Mouse (Mus musculus) testis, adult 2 months (tissue): ENCODE measurements at regions not wholly inside any gene's neighbourhood (a gene's known extent, or its start where the extent isn't known, plus 50 kb on each side); places are given as distances from the start of the nearest gene placed in this dataset.

Experiments
- H3K27ac ChIP-seq: fragments of 200-500 bp; 2 replicates; pipeline ENCODE4 v1.5.1; 2012; ENCODE audit warnings: low read depth, low read length; ENCODE audit not compliant: control insufficient read depth, insufficient read depth
- H3K27me3 ChIP-seq: fragments of 200-500 bp; 2 replicates; pipeline ENCODE4 v1.6.1; 2012; ENCODE audit warnings: mild to moderate bottlenecking, low read length, moderate library complexity; ENCODE audit not compliant: control insufficient read depth, insufficient read depth
- H3K36me3 ChIP-seq: fragments of 200-500 bp; 2 replicates; pipeline ENCODE4 v1.6.1; 2012; ENCODE audit warnings: mild to moderate bottlenecking, low read length; ENCODE audit not compliant: control insufficient read depth, insufficient read depth
- H3K4me1 ChIP-seq: fragments of 200-500 bp; 2 replicates; pipeline ENCODE4 v1.6.1; 2012; ENCODE audit warnings: low read length; ENCODE audit not compliant: control insufficient read depth, insufficient read depth
- H3K4me3 ChIP-seq: fragments of 200-500 bp; 2 replicates; pipeline ENCODE4 v1.5.1; 2012; ENCODE audit warnings: low read depth, mild to moderate bottlenecking, low read length, moderate library complexity, mixed read lengths; ENCODE audit not compliant: control insufficient read depth
- CTCF ChIP-seq: fragments of 200-500 bp; IDR thresholded peaks from 2 replicates; pipeline ENCODE4 v1.5.1; 2012; ENCODE audit warnings: low read depth, mild to moderate bottlenecking, inconsistent platforms, low read length, moderate library complexity; ENCODE audit not compliant: control insufficient read depth, insufficient read depth, insufficient replicate concordance
- POLR2A ChIP-seq: fragments of 200-500 bp; IDR thresholded peaks from 2 replicates; pipeline ENCODE4 v1.6.1; 2012; ENCODE audit warnings: low read depth, mild to moderate bottlenecking, inconsistent platforms, low read length, moderate library complexity; ENCODE audit not compliant: control insufficient read depth

DNA sequence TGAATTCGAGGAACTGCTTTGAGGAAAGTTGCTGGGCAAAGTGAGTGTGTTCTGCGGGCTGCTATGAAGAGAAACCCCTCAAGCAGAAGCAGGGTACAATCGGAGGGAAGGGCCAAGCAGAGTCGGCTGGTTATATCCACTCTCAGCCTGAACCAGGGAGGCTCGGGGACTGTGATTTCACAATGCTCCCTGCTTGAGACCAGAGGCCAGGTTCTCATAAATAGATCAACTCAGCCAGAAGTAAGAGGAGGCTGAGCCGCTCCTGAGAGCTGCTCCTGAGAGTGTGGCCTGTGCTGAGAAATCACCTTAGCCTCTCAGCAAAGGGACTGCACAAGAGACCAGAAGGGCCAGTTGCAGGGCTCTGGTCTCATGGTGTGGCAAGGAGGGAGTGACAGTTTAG is 149.6 kb downstream of the Tfap2c start:
- Histone ChIP-seq H3K27ac (no peak overlapping the region), H3K4me3 (no peak overlapping the region), H3K27me3 (no peaks in the 10 kb centered on the region), H3K4me1 (no peaks in the 10 kb centered on the region), H3K36me3 (no peaks in the 10 kb centered on the region)
- no peak for TF ChIP-seq CTCF
- no peak for TF ChIP-seq POLR2A

DNA sequence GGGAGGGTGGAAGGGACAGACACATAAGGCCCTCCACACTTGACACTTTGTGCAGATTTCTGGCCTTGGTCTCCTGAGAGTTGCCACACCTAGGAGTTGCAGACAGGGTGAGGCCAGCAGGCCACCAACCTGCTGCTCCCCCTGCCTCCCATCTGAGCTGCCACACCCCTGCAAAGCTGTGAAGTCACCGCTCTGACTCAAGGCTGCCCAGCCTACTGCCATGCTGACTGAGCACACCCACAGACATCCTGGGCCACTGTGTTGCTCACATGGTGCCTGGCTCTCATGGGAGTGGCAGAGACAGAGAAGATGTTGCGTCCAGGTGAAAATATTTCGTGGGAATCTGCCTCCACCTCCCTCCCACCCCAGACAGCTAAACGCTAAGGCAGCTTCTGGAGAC is 150.3 kb downstream of the Tfap2c start:
- no peak for TF ChIP-seq CTCF
- TF ChIP-seq POLR2A, result no peak
- Histone ChIP-seq H3K4me3 (no peak overlapping the region), H3K27me3 (no peaks in the 10 kb centered on the region), H3K27ac (no peak overlapping the region), H3K4me1 (no peaks in the 10 kb centered on the region), H3K36me3 (no peaks in the 10 kb centered on the region)

- TF ChIP-seq CTCF (no peak), POLR2A (no peak)
- Histone ChIP-seq H3K4me3 (no peak overlapping the region), H3K4me1 (no peaks in the 10 kb centered on the region), H3K36me3 (no peaks in the 10 kb centered on the region), H3K27ac (no peak overlapping the region), H3K27me3 (no peaks in the 10 kb centered on the region)
These were observed 161.2 kb downstream of the Tfap2c start for GRCm38 (mm10) chr2:172710641-172711040.

DNA sequence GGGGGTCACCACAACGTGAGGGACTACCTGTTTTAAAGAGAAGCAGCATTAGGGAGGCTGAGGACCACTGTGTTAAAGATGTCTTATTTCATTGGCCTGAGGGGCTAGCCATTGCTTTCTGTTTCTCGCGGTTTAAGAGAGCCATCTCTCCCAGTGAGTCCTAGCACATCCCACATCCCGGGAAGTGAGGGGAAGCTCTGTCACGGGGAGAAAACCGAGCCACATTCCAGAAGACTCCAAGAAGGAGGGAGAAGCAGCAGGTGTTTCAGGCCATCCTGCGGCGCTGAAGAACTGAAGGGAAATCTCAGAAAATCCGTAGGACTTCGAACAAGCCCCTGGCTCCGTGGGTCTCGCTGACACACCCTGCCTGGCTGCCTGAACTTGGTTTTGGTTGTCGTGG is 177.3 kb downstream of the Tfap2c start:
- peaks cover 8% of the 10 kb centered on the region for H3K4me1 ChIP-seq
- no peak overlapping the region for H3K4me3 ChIP-seq
- no peak overlapping the region for H3K27ac ChIP-seq
- no peaks in the 10 kb centered on the region for H3K36me3 ChIP-seq
- no peak for TF ChIP-seq POLR2A
- TF ChIP-seq CTCF, result no peak
- no peaks in the 10 kb centered on the region; the same call in 1 of the 2 replicates for H3K27me3 ChIP-seq

- Histone ChIP-seq H3K27me3 (no peaks in the 10 kb centered on the region; the same call in 1 of the 2 replicates), H3K27ac (no peak overlapping the region), H3K4me1 (peaks cover 8% of the 10 kb centered on the region)
These were observed 178.2 kb downstream of the Tfap2c start for GRCm38 (mm10) chr2:172727576-172727975.

GRCm38 (mm10) chr2:172728240-172728821 is 178.9 kb downstream of the Tfap2c start:
- Histone ChIP-seq H3K36me3 (no peaks in the 10 kb centered on the region), H3K4me1 (peaks cover 8% of the 10 kb centered on the region), H3K4me3 (peak overlapping the region; percentile 59), H3K27me3 (no peaks in the 10 kb centered on the region; the same call in 1 of the 2 replicates), H3K27ac (no peak overlapping the region)
- no peak for TF ChIP-seq POLR2A
- TF ChIP-seq CTCF, result no peak

More at GRCm38 (mm10) chr2:172727576-172727975, 178.2 kb downstream of the Tfap2c start:
- TF ChIP-seq POLR2A (no peak), CTCF (no peak)
- H3K36me3 ChIP-seq, result no peaks in the 10 kb centered on the region
- H3K4me3 ChIP-seq, result no peak overlapping the region

- Histone ChIP-seq H3K27ac (no peak overlapping the region), H3K4me3 (no peak overlapping the region), H3K27me3 (no peaks in the 10 kb centered on the region; the same call in 1 of the 2 replicates), H3K4me1 (peaks cover 8% of the 10 kb centered on the region), H3K36me3 (no peaks in the 10 kb centered on the region)
- TF ChIP-seq CTCF (no peak), POLR2A (no peak)
These were observed 179.8 kb downstream of the Tfap2c start for GRCm38 (mm10) chr2:172729151-172729550.

DNA sequence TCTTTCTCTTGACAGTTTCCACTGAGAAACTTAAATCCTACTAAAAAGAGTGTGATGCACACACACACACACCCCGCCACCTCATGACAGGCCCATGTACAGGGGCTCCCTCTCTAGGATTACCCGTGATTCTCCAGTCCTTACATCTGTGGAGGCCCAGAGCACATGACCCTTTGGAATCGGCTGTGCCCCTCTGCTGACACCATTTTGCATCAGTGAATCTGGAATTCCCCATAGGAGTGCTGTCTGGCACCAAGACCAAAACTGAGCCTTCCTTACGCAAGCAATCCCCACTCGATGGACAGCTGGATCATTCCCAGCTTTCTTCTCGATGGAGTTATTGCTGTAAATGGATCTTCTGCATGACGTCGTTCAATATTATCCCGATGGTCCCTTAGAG is 180.3 kb downstream of the Tfap2c start:
- Histone ChIP-seq H3K36me3 (no peaks in the 10 kb centered on the region), H3K4me3 (no peak overlapping the region), H3K4me1 (peaks cover 8% of the 10 kb centered on the region), H3K27ac (no peak overlapping the region), H3K27me3 (no peaks in the 10 kb centered on the region; the same call in 1 of the 2 replicates)
- TF ChIP-seq CTCF, result no peak
